Mouse (Mus musculus) duodenum, adult 2 months (tissue): ENCODE measurements around the gene Cdh5. TPM values are rescaled to one million over a fixed set of nuclear protein-coding genes. Genes with fewer than 3 reads are reported as not detected.

Experiments used
- polyA plus RNA-seq: library from polyadenylated mRNA; depleted of rRNA; stranded (reverse); fragments of >200 nt; gene quantifications from 2 replicates; pipeline ENCODE4 v1.2.3, GENCODE M21; 2012; ENCODE audit warnings: low replicate concordance; rRNA removed

Gene Cdh5
- 8.7 and 9.2 TPM in 2 replicates for polyA plus RNA-seq

GRCm38 (mm10) chr8:104101415-104101814 is at the start of gene Cdh5:
Gene Cdh5 (plus strand): TSS chr8:104101625.

GRCm38 (mm10) chr8:104170118-104171049 is 69.0 kb downstream of the Cdh5 start, which contains the start of gene Bean1:
Gene Bean1 (plus strand): TSS chr8:104170442.

Other genes with a start within 250 kb of the Cdh5 start
- 4.8 and 7.8 TPM in 2 replicates for gene Bean1, start 68.8 kb downstream of the Cdh5 start, polyA plus RNA-seq
- 6.6 and 7.7 TPM in 2 replicates for gene Tk2, start 146.9 kb downstream of the Cdh5 start, polyA plus RNA-seq
- gene Cklf, start 149.2 kb downstream of the Cdh5 start, polyA plus RNA-seq: 0.24 and 0.93 TPM in 2 replicates
- gene Cmtm2a, start 191.6 kb downstream of the Cdh5 start, polyA plus RNA-seq: not detected in 2 replicates
- gene Gm45711, start 208.5 kb downstream of the Cdh5 start, polyA plus RNA-seq: not detected in 2 replicates
- gene Cmtm1, start 208.5 kb downstream of the Cdh5 start, polyA plus RNA-seq: 0.05 TPM in 1 of 2 replicates, not detected in the other
- gene Gm11020, start 219.9 kb downstream of the Cdh5 start, polyA plus RNA-seq: not detected in 2 replicates
- not detected in 2 replicates for gene Cmtm2b, start 220.6 kb downstream of the Cdh5 start, polyA plus RNA-seq
- gene Cmtm3, start 237.8 kb downstream of the Cdh5 start, polyA plus RNA-seq: 24.7 and 28.7 TPM in 2 replicates